Mouse (Mus musculus) cerebellum, postnatal 36 days (tissue): Measurements from ENCODE around the gene Il16.

Experiments used
- DNase-seq, 2 experiments: peaks; one replicate each; pipeline ENCODE4 v3.0.0; 2021 to 2022; ENCODE audit warnings: mixed read lengths in 2 of 2

Il16 gene

GRCm38 (mm10) chr7:83604180-83604944 lies 141.2 kb downstream of the Il16 start:
- no peak for DNase-seq

GRCm38 (mm10) chr7:83599913-83600286 lies 145.6 kb downstream of the Il16 start:
- peak; percentile 43 to 53 for DNase-seq

- no peak for DNase-seq
These were observed 146.3 kb downstream of the Il16 start for GRCm38 (mm10) chr7:83598997-83599912.

- DNase-seq, result no peak
These were observed 148.5 kb downstream of the Il16 start for GRCm38 (mm10) chr7:83597063-83597462.

- no peak for DNase-seq
These were observed 151.5 kb downstream of the Il16 start for GRCm38 (mm10) chr7:83594056-83594455.
